Mouse (Mus musculus) cerebellum, adult 18-20 months (tissue): ENCODE measurements at regions not wholly inside any gene's neighbourhood (a gene's known extent, or its start where the extent isn't known, plus 50 kb on each side); places are given as distances from the start of the nearest gene placed in this dataset.

Experiments
- DNase-seq, 2 experiments: peaks; one replicate each; pipeline ENCODE4 v3.0.0; 2021

- no peak for DNase-seq
Measured at GRCm38 (mm10) chr1:114835926-114836325, 848.6 kb upstream of the Cntnap5a start.

- no peak for DNase-seq
Measured at GRCm38 (mm10) chr1:114849671-114850070, 834.9 kb upstream of the Cntnap5a start.

- DNase-seq = no peak
Measured at GRCm38 (mm10) chr1:114860983-114861382, 823.6 kb upstream of the Cntnap5a start.

GRCm38 (mm10) chr1:114862927-114863326 lies 821.6 kb upstream of the Cntnap5a start:
- peak; percentile 62 to 71 for DNase-seq

- DNase-seq = no peak
Measured at GRCm38 (mm10) chr1:114875791-114876190, 808.8 kb upstream of the Cntnap5a start.
